Mouse (Mus musculus) monocyte, adult 2 months (primary cell): Measurements from ENCODE around the gene Slc38a3.

Experiments used
- DNase-seq, 2 experiments: peaks; one replicate each; pipeline ENCODE4 v3.0.0; 2022; ENCODE audit warnings: low spot score in 2 of 2, low read depth in 1 of 2

Slc38a3 gene

DNA sequence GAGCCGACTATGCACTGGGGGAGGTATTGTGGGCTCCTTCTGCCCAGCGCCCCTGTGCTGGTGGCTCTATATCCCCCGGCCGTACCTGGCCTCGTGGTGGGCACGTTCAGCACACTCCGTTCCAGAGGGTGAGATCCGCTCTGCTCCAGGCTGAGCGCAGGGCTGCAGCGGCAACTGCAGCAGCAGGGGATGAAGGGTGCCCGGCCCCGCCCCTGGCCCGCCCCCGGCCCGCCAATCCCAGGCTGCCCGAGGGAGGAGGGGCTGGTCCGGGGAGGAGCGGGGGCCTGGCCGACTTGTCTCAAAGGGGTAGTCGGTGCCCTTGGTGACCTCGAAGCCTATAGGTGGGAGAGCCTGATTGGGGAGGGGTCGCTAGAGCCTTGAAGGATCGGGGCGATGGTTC lies 2.1 kb downstream of the Slc38a3 start:
- no peak for DNase-seq

DNA sequence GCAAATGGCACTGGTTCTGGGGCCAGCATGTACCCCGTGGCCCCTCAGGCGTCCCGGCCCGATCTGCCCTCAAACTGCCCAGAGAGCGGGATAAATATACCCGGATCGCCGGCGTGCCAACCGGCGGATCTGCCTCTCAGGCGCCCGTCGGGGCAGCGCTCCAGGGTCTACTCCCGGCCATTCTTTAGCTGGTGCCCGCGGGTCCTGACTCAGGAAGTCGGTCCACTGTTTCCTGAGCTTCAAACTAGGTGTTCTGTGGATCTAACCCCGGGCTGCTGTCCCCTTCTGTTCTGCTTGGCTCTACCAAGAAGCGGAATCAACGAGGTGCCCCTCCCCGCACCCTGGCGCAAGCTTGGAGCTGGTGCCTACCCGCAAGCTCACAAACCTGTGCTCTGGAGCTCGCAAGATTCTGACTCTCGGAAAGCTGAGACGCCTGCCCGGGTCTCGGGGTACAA lies 2.6 kb downstream of the Slc38a3 start:
- DNase-seq = no peak

DNA sequence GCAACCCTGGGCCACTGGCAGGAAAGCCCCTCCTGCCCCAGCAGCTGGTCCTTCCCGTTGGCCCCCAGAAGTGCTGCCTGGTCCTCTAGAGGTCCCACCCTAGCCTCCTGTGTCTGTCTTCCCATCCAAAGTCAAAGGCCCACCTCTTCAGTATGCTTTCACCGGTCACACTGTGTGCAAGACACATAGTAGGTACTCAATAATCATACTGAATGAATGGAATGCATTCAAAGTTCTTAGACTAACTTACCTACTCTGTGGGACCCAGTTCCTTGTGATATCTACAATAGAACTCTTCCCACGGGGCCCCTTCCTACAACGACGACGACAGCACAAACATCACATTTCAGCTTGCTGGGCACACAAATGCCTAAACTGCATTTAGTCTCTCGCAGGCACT lies 4.0 kb downstream of the Slc38a3 start:
- DNase-seq = no peak

DNA sequence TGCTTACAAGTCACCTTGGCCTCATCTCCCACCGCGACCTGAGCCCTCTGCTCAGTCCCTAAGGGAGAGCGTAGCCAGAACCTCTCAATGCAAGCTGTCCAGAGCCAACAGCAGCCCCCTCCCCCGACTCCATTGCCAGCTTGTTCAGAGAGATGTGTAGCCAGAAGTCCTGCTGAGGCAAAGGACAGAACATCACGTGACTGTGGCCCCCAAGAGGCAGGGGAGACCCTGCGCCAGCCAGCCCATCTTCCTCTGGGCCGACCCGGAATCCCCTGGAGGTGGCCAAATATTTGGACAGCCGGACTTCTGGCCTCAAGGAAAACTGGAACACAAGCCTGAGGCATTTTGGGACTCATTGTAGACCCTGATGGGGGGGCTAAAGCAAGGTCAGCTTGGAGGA lies 5.8 kb downstream of the Slc38a3 start:
- no peak for DNase-seq

DNA sequence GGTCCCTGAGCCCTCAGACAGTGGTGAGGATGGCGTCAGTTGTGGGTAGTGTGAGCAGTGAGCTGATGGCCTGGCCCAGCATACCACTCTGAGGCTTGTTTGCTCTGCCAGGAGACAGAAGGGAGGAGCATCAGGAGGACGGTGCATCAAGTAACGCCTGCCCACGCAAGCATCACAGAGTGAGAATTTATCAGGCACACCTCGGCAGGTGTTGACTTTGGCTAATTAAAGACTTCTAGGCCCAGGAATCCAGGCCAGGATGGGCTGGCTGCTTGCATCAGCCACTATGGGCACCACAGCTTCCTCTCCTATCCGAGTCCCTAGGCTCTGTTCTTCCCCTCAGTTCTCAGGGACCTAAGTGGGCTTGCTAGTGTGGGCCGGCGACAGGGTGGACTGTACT lies 7.0 kb downstream of the Slc38a3 start:
- DNase-seq = no peak

DNA sequence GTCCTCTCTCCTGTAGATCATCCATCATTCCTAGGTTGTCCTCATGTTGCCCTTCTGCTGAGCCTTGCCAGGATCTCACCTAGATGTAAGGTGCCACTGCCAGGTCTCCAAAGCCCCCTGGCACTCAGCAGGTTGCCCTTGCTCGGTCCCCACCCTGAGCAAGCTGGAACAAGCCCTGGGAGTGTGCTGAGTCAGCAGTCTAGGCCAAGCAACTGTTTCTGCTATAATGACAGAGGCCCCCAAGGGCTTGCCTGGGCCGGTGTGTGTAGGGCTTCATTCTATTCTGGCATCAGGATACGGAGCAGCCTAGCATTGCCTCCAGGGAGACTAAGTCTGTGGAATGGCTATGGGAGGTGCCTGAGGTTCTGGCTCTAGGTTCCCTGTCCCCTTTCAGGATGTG lies 8.6 kb downstream of the Slc38a3 start:
- no peak for DNase-seq

DNA sequence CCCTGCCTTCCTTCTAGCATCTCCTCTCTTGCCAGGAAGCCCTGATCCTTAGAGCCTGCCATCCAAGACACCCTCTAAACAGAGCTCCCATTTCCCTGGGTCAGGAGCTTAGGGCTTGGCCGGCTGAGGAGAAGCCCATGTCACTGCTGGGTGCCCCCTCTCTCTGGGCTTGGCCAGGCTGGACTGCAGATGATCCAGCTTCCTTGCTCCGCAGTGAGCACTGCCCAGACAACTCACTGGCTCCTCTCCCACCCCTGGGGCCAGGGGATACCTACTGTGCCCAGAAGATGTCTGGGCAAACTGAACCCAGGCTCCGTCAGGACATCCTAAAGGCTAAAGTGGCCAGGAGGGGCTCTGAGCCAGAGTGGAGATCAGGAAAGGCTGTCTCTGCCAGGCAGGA lies 9.4 kb downstream of the Slc38a3 start:
- DNase-seq = no peak

DNA sequence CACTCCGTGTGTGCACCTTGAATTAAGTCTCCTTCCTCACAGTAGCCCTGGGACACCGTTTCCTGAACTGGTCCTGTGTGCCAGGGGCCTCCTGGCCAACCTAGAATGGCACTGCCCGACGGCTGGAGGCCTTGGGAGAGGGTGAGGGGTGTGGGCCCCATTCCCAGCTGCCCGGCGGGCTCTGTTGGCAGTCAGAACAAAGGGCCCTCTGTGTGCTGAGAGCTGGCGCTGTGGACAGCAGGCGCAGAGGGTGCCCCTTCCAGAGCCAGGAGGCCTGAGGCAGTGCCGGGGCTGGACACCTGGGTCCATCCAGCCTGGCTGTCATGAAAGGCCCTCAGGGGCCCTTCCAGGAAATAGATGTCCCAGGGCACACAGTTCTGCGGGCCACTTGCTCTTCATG lies 9.8 kb downstream of the Slc38a3 start:
- DNase-seq = no peak

DNA sequence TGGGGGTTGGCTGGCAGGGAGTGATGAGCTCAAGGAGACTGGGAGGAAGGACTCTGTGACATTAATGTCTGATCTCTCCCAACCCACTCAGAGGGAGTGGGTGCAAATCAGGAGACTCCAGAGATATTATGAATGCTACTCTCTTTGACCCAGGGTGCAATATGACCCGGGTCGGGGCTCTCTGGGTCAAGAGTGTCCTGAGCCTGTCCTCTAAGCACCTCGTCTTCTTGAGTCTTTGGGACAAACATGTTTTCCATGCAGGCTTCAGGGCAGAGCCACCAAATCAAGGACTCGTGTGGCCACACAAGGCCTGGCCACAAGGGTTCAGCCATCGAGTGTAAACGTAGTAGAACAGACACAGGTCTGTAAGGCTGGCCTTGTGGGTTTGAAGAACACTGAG lies 11.2 kb downstream of the Slc38a3 start:
- DNase-seq = no peak

DNA sequence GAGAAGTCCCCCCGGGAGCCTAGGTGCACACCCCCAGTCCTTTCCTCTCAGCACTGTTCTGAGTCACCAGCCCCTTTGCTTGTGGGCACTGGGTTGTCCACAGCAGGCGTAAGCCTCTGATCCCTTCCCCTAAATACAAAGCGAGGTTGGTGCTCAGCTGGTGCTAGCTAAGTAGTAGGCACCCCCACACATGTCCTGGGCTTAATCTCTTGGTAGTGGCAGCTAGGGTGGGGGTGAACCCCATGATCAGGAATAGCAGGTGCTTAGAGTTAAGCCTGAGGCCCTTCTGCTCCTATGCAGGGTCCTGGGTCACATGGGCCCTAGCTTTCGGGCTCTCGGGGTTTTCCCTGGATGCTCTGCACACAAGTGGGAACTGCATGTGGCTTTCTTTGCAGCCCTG lies 12.2 kb downstream of the Slc38a3 start:
- DNase-seq = no peak

DNA sequence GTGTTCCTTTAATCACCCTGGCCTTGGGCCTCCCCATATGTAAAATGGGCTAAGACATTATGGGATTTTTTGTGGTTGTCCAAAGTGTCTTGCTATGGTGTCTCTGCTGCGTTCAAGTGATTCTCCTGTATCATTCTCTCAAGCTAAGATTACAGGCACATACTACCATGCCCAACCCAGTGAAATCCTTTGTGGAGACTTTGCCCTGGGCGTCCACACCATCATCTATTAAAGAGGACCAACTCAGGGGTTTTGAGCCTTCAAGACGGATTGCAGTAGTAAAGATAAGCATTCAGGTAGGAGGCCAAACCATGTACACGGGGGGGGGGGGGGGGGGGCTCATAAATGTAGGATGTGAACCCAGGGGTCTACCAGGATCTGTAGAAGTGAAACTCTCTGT lies 14.7 kb downstream of the Slc38a3 start:
- DNase-seq = no peak

DNA sequence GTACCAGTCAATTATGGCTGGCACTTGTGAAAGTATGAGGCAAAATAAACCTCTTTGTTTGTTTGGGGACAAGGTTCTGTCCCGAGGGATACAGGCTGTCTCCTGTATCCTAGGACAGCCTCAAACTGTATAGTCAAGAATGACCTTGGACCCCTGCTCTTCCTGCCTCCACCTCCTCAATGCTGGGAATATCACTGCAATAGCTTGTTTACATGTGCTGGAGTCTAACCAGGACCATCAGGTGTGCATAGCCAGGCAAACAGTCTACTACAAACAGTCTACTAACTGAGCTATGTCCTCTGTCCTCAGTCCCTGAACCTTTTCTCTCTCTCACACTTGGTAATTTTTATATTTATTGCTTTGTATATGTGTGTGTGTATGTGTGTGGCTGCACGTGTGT lies 15.9 kb downstream of the Slc38a3 start:
- no peak for DNase-seq

DNA sequence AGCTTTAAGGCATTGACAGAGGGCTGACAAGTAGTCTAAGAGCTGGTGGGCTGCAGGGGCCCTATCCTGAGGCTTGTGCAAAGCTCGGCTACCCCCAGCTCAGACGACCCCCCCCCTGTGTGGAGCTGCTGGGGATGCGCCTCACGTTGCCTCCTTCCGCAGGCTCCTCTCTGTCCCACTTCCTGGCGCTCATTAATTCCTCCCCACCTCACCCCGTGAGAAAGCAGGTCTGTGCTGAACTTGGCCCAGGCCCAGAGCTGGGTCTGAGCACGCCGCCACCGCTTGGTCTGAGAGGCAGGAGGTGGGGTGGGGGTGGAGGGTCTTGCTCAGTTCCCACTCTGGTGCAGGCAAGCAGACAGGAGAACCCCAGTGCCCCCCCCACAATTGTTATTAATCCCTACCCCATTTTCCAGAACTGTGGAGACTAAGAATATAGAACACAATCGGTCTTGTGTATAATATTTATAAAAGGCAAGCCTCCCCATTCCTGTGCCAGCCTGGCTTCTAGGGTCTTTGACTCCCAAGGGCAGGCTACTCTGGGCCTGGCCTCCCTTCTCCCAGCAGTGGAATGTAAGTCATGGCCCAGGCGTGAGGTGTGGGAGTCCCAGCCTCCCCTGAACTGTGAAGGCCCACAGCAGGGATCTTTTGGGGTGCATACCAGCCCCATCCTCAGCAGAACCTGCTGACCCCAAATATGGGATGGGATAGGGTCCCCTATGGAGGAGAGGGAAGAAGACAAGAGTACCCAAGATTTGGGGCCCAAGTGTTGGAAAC lies 18.4 kb downstream of the Slc38a3 start:
- no peak for DNase-seq

DNA sequence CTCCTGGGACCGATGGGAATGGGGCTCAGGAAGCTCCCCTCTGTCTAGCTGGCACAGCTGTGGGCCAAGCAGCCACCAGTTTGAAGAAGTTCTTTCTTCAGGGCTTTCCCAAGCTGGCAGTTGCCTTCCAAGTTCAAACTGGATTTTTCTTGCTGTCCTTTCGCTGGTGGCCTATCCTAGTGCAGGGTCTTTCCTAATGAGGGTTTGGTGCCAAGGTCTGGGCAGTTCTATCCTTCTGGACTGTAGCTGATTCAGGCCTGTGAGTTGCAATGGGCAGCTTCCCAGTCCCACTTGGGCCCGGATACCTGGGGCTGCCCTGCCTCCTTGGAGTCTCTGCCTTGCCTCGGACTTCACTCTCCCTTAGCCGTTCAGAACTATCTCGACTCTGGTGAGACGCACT lies 19.1 kb downstream of the Slc38a3 start:
- DNase-seq = no peak

DNA sequence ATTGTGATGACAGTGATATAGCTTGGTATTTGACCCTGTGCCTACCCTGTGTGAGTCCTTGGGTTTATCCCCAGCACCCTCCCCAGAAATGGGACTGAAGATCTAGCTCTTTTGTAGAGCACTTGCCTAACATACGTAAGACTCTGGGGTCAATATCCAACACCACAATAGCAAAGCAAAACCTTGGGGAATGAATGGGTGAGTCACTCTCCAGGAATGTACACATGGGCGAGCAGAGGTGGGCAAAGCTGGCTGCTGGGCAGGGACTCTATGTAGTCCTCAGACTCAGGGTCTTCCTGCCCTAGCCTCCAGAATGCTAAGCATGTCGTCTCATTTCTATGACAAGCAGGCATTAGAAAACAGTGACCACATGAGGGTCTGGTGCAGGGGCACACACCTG lies 20.6 kb downstream of the Slc38a3 start:
- no peak for DNase-seq

DNA sequence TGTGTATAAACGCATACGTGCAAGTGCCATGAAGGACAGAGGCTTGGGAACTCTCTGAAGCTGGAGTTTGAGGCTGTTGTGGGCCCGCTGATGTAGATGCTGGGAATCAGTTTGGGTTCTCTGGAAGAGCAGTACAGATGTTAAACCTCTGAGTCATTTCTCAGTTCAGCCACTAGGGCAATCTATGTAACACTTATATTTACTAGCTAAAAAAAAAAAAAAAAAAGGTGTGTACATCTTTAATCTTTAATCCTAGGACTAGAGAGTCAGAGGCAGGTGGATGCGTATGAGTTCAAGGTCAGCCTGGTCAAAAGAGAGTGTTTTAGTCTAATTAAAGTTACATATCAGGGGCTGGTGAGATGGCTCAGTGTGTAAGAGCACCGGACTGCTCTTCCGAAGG lies 22.4 kb downstream of the Slc38a3 start:
- DNase-seq = no peak

DNA sequence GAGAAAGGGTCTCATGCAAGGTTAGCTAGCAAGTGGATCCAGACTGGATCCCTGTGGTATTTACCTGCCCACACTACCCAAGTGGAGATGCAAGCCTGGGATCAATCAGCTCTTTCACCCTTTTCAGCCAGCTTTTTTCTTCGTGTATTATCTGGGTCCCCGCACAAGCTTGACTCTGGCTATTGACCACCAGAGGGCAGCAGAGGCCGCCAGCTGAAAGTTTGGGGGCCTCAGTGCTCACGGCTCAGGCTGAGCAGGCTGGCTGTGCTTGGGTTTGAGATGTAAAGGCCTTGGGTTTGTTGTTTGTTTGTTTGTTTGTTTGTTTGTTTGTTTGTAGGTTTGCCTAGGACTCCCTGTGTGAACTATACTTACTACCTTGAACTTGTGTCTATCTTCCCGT lies 23.8 kb downstream of the Slc38a3 start:
- DNase-seq = peak in 1 of 2 experiments; percentile 49

DNA sequence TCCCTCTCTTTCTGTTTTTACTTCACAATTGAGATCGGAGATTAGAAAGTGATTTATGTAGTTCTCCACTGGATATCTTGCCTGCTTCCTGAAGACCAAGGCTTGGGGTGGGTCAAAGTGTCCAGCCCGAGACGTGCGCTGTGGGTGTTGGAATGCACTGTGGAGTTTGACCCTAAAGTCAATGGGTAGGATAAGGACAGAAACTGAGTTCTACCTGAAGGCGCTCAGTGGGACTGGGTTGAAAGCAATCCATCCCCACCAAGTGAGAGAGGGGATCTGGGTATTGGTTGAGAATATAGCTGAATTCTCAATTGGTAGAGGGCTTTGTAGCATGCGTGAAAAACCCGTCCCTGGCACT lies 24.2 kb downstream of the Slc38a3 start:
- no peak for DNase-seq

DNA sequence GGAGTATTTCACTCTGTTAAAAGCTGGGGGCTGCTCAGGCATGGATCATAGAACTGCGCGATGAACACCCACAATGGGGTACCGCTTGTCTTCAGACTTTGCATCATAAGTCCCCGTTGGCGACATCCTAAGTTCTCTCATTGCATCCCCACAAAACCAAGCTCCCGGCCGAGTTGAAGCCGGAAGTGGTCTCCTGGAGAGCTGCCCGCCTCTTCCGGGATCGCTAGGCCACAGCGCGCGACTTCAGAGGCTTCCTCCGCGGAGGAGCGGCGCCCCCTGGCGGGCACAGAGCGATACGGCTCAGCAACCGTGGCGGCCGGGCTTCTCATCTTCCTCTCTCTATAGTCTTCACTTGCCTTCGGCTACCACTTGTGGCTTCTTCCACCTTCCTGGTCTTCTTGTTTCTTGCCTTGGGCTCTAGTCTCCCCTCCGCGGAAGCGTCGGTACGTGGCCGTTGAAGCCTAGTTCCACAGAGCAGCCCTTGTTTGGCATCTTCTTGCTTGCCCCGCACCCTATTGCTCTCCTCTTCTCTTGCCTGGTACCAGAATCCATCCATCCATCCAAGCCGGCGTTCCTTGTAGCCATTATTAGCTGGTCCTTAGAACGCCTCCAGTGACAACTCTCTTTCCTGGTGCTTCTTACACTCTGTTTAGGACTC lies 24.7 kb downstream of the Slc38a3 start:
- peak; percentile 78 to 85 for DNase-seq

DNA sequence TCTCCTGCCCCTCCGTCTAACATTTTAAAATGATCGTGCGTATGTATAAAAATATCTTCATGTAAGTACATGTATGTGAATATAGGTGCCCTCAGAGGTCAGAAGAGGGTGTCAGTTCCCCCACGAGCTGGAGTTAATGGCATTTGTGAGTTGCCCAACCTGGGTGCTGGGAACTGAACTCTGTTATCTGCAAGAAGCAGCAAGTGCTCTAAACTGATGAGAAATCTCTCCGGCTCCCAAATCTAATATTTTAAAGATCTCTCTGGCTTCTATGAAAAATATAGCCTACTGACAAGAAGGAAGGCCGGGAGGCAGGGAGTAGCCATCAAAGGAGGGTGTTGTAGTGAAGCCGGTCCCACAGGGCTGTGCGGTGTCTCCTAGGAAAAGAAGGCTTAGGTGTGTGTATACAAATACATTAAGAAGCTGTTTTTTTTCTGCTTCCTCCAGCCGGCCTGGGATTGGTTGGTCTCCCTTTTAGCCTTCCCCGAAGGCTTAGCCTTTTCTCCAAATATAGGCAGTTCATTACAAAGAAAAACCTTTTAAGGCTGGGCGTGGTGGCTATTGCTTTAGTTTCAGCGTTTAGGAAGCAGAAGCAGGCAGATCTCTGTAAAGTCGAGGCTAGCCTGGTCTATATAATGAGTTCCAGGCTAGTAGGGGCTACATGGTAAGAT lies 25.7 kb downstream of the Slc38a3 start:
- no peak for DNase-seq

DNA sequence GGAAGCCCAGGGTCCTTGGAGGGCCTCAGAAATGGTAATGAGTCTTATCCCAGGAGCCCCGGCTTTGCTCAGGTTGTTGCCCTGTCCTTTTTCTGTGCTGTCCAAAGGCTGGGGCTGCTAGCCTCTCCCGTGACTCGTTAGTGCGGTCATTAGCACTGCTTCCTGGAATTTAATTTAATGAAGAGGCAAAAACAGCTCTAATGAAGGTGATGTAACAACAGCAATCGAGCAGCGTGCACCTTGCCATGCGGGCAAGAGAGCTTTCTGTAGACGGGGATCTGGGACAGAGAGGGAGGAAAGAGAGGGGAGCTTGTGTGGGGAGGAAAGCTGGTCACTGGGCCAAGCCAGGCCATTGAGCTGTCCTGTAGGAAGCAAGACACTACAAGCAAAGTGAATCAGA lies 27.7 kb downstream of the Slc38a3 start:
- no peak for DNase-seq

DNA sequence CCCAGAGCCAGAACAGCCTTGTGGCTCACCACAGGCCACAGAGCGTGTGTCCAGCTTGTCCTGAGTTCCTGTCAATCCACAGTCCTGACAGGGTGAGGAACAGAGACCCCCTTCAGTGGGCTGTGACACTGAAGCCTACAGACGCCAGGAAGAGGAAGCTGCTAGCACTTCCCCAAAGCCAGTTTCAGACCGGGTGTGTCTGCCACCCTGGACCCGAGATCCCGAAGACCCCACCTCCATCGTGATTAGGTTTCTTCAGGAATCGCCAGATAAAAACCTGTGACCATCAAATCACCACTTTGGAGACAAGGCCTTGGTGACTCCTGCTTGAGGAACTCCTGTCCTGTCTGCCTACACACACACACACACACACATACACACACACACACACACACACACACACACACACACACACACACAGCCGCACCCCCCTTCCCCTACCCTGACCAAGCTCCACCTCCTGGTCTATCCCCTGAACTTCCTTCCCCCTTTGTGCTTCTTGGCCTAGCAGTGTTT lies 29.0 kb downstream of the Slc38a3 start:
- DNase-seq = peak; percentile 66 to 72
